Mouse (Mus musculus): ENCODE measurements around the gene Rab5if. TPM values are rescaled to one million over a fixed set of nuclear protein-coding genes. Genes with fewer than 3 reads are reported as not detected.
"Not testable (repeated sequence)": the region's sequence is repeated elsewhere in the genome, so short reads cannot be mapped to it uniquely, and the experiment has no call there.

Rab5if gene
- polyA plus RNA-seq (2015; fragmentation: Nextera tagmentation; extraction: Ambion mirVana): 173 and 190 TPM in 2 replicates

GRCm38 (mm10) chr2:156862772-156863486, at the start of gene Rab5if:
Rab5if (plus strand) TSS chr2:156863128.
- peak within 1 kb of the TSS; percentile 93 for H3K4me2 ChIP-seq (ENCODE audit: low read depth, low read length)
- H3K27me3 ChIP-seq (ENCODE audit: control insufficient read depth, insufficient read depth, low read length): no peaks in the 10 kb centered on the region
- no peaks in the 10 kb centered on the region for H3K9me3 ChIP-seq (replicated peaks; ENCODE audit: control insufficient read depth, low read length)
- H3K9ac ChIP-seq (ENCODE audit: low read length): peak within 1 kb of the TSS; percentile 97
- peak within 1 kb of the TSS; percentile 96 for H3K27ac ChIP-seq (ENCODE audit: low read length)
- ATAC-seq (ENCODE audit: insufficient read depth, low FRiP score): peak; percentile 97
- WGBS: under 1% methylated on average over 86 of the region's 98 CpGs
- H3K36me3 ChIP-seq (ENCODE audit: control insufficient read depth, insufficient read depth, low read length): peaks cover 11% of the 10 kb centered on the region; the same call in 1 of the 2 replicates
- peaks cover 19% of the 10 kb centered on the region for H3K4me1 ChIP-seq (ENCODE audit: control insufficient read depth, insufficient read depth, low read length)
- peak within 1 kb of the TSS; percentile 96 for H3K4me3 ChIP-seq (replicated peaks; ENCODE audit: low read length)

GRCm38 (mm10) chr2:156814344-156814801, 48.6 kb upstream of the Rab5if start:
- Histone ChIP-seq H3K9ac (ENCODE audit: low read length) (no peak overlapping the region), H3K9me3 (replicated peaks; ENCODE audit: control insufficient read depth, low read length) (no peaks in the 10 kb centered on the region), H3K36me3 (ENCODE audit: control insufficient read depth, insufficient read depth, low read length) (no peaks in the 10 kb centered on the region), H3K27ac (ENCODE audit: low read length) (peak overlapping the region; percentile 76), H3K4me2 (ENCODE audit: low read depth, low read length) (no peak overlapping the region), H3K4me1 (ENCODE audit: control insufficient read depth, insufficient read depth, low read length) (peaks cover 15% of the 10 kb centered on the region), H3K27me3 (ENCODE audit: control insufficient read depth, insufficient read depth, low read length) (no peaks in the 10 kb centered on the region), H3K4me3 (replicated peaks; ENCODE audit: low read length) (no peak overlapping the region)
- ATAC-seq (ENCODE audit: insufficient read depth, low FRiP score): peak; percentile 40; the same call in 1 of the 2 replicates
- whole genome bisulfite sequencing: 12% methylated on average over 8 of the region's 8 CpGs

- no peaks in the 10 kb centered on the region for H3K9me3 ChIP-seq (replicated peaks; ENCODE audit: control insufficient read depth, low read length)
- H3K27ac ChIP-seq (ENCODE audit: low read length): peak overlapping the region; percentile 76
- no peak overlapping the region for H3K4me2 ChIP-seq (ENCODE audit: low read depth, low read length)
- ATAC-seq (ENCODE audit: insufficient read depth, low FRiP score): 0 out of 2 replicates have a peak, but pooled peaks have one; percentile 10
- no peaks in the 10 kb centered on the region for H3K36me3 ChIP-seq (ENCODE audit: control insufficient read depth, insufficient read depth, low read length)
- peak overlapping the region; percentile 38; the same call in 1 of the 2 replicates for H3K9ac ChIP-seq (ENCODE audit: low read length)
- H3K4me3 ChIP-seq (replicated peaks; ENCODE audit: low read length): no peak overlapping the region
- H3K4me1 ChIP-seq (ENCODE audit: control insufficient read depth, insufficient read depth, low read length): peaks cover 15% of the 10 kb centered on the region
- 17% methylated on average over 5 of the region's 5 CpGs for WGBS
- no peaks in the 10 kb centered on the region for H3K27me3 ChIP-seq (ENCODE audit: control insufficient read depth, insufficient read depth, low read length)
Measured at GRCm38 (mm10) chr2:156814893-156815292, 48.0 kb upstream of the Rab5if start.

- Histone ChIP-seq H3K9ac (ENCODE audit: low read length) (no peak overlapping the region), H3K4me1 (ENCODE audit: control insufficient read depth, insufficient read depth, low read length) (peaks cover 15% of the 10 kb centered on the region), H3K4me3 (replicated peaks; ENCODE audit: low read length) (no peak overlapping the region), H3K36me3 (ENCODE audit: control insufficient read depth, insufficient read depth, low read length) (no peaks in the 10 kb centered on the region), H3K27ac (ENCODE audit: low read length) (peak overlapping the region; percentile 76), H3K9me3 (replicated peaks; ENCODE audit: control insufficient read depth, low read length) (no peaks in the 10 kb centered on the region), H3K27me3 (ENCODE audit: control insufficient read depth, insufficient read depth, low read length) (no peaks in the 10 kb centered on the region), H3K4me2 (ENCODE audit: low read depth, low read length) (no peak overlapping the region)
- ATAC-seq (ENCODE audit: insufficient read depth, low FRiP score): no peak
- 64% methylated on average over 3 of the region's 3 CpGs for WGBS
Measured at GRCm38 (mm10) chr2:156815412-156815811, 47.5 kb upstream of the Rab5if start.

GRCm38 (mm10) chr2:156816116-156816515, 46.8 kb upstream of the Rab5if start:
- Histone ChIP-seq H3K9me3 (replicated peaks; ENCODE audit: control insufficient read depth, low read length) (no peaks in the 10 kb centered on the region), H3K4me2 (ENCODE audit: low read depth, low read length) (no peak overlapping the region), H3K4me3 (replicated peaks; ENCODE audit: low read length) (no peak overlapping the region), H3K36me3 (ENCODE audit: control insufficient read depth, insufficient read depth, low read length) (no peaks in the 10 kb centered on the region), H3K27ac (ENCODE audit: low read length) (no peak overlapping the region), H3K4me1 (ENCODE audit: control insufficient read depth, insufficient read depth, low read length) (peaks cover 15% of the 10 kb centered on the region), H3K27me3 (ENCODE audit: control insufficient read depth, insufficient read depth, low read length) (no peaks in the 10 kb centered on the region), H3K9ac (ENCODE audit: low read length) (no peak overlapping the region)
- WGBS: 67% methylated on average over 1 of the region's 1 CpGs
- ATAC-seq (ENCODE audit: insufficient read depth, low FRiP score): no peak

- not testable (repeated sequence) for ATAC-seq (ENCODE audit: insufficient read depth, low FRiP score); H3K4me1 ChIP-seq (ENCODE audit: control insufficient read depth, insufficient read depth, low read length); H3K4me3 ChIP-seq (replicated peaks; ENCODE audit: low read length); H3K27me3 ChIP-seq (ENCODE audit: control insufficient read depth, insufficient read depth, low read length); H3K36me3 ChIP-seq (ENCODE audit: control insufficient read depth, insufficient read depth, low read length); H3K9ac ChIP-seq (ENCODE audit: low read length); H3K9me3 ChIP-seq (replicated peaks; ENCODE audit: control insufficient read depth, low read length); H3K27ac ChIP-seq (ENCODE audit: low read length); H3K4me2 ChIP-seq (ENCODE audit: low read depth, low read length)
- 86% methylated on average over 6 of the region's 6 CpGs for WGBS
Measured at GRCm38 (mm10) chr2:156825128-156825527, 37.8 kb upstream of the Rab5if start.

GRCm38 (mm10) chr2:156834336-156834735, 28.6 kb upstream of the Rab5if start:
- H3K4me3 ChIP-seq (replicated peaks; ENCODE audit: low read length): no peak overlapping the region
- peaks cover 38% of the 10 kb centered on the region for H3K36me3 ChIP-seq (ENCODE audit: control insufficient read depth, insufficient read depth, low read length)
- H3K9ac ChIP-seq (ENCODE audit: low read length): no peak overlapping the region
- peaks cover 13% of the 10 kb centered on the region; the same call in 1 of the 2 replicates for H3K4me1 ChIP-seq (ENCODE audit: control insufficient read depth, insufficient read depth, low read length)
- H3K9me3 ChIP-seq (replicated peaks; ENCODE audit: control insufficient read depth, low read length): peaks cover 19% of the 10 kb centered on the region
- no peak for ATAC-seq (ENCODE audit: insufficient read depth, low FRiP score)
- H3K27ac ChIP-seq (ENCODE audit: low read length): no peak overlapping the region
- H3K27me3 ChIP-seq (ENCODE audit: control insufficient read depth, insufficient read depth, low read length): no peaks in the 10 kb centered on the region
- H3K4me2 ChIP-seq (ENCODE audit: low read depth, low read length): no peak overlapping the region
- WGBS: 96% methylated on average over 11 of the region's 11 CpGs

GRCm38 (mm10) chr2:156838839-156839238, 24.1 kb upstream of the Rab5if start:
- Histone ChIP-seq H3K4me3 (replicated peaks; ENCODE audit: low read length) (peak overlapping the region; percentile 88), H3K4me1 (ENCODE audit: control insufficient read depth, insufficient read depth, low read length) (peaks cover 39% of the 10 kb centered on the region), H3K27ac (ENCODE audit: low read length) (peak overlapping the region; percentile 95; the same call in 1 of the 2 replicates), H3K4me2 (ENCODE audit: low read depth, low read length) (peak overlapping the region; percentile 63), H3K27me3 (ENCODE audit: control insufficient read depth, insufficient read depth, low read length) (no peaks in the 10 kb centered on the region), H3K9me3 (replicated peaks; ENCODE audit: control insufficient read depth, low read length) (no peaks in the 10 kb centered on the region), H3K9ac (ENCODE audit: low read length) (peak overlapping the region; percentile 94), H3K36me3 (ENCODE audit: control insufficient read depth, insufficient read depth, low read length) (0 out of 2 replicates have a peak, but pooled peaks cover 10% of the 10 kb centered on the region)
- 48% methylated on average over 6 of the region's 6 CpGs for WGBS
- no peak for ATAC-seq (ENCODE audit: insufficient read depth, low FRiP score)
